Comparison of ENCODE assay signal across 8 mouse cellular contexts in the genomic region with DNA sequence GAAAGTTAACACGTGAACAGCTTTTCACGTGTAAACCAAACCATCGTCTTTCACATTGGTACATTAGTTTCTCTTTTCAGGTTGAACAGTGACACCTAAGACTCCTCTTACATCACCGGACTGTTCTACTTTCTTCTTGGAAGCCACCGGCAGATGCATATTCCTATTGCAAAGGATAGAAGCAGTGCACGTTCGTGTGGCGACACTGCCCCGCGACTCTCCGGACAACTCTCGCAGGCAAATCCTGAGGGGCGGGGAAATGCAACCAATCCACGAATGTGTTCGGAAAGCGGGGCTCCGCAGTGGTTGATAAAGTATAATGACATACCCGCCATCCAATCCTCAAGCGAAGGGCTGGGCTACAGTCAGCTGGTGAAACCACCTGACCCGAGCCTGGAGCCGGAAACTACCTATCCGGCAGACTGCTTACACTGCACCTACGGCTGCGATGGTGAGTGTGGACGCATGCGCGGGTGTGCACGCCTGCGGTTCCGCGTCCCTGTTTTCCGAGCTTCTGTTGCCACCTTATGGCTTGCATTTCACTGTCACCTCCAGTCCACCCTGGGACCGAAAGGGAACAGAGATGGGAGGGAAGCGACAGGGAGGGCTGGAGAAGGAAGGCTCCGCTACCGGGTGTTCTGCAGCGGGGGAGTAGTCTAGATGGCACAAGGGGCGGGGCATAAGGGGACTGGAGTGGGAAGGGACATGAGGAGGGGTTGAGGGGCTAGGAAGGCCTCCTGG. TPM values are rescaled to one million over a fixed set of nuclear protein-coding genes. Genes with fewer than 3 reads are reported as not detected.
DNase-seq lines count a peak whose midpoint lies in the region; ATAC-seq and TF ChIP-seq lines count a peak whose summit lies in the region.

A gene (plus strand): TSS at position 130 of the 741 bp plus-strand sequence.

- under 1% methylated on average over 38 of the region's 38 CpGs for WGBS in forebrain, embryonic 10.5 days
- WGBS in heart, embryonic 15.5 days = under 1% methylated on average over 38 of the region's 38 CpGs
- under 1% methylated on average over 38 of the region's 38 CpGs for WGBS in liver, embryonic 14.5 days (ENCODE audit: insufficient replicate concordance)
- WGBS in neural tube, embryonic 11.5 days = under 1% methylated on average over 38 of the region's 38 CpGs
- WGBS in stomach, postnatal 0 days = under 1% methylated on average over 38 of the region's 38 CpGs

- peak within 1 kb of the TSS; percentile 65 for H3K9ac ChIP-seq in heart, embryonic 15.5 days
- H3K9ac ChIP-seq in liver, embryonic 14.5 days (replicated peaks) = peak within 1 kb of the TSS; percentile 68
- H3K9ac ChIP-seq in neural tube, embryonic 11.5 days (ENCODE audit: low read length) = peak within 1 kb of the TSS; percentile 53
- peak within 1 kb of the TSS; percentile 70 for H3K9ac ChIP-seq in stomach, postnatal 0 days (ENCODE audit: low read length)

- H3K9me3 ChIP-seq in forebrain, embryonic 10.5 days = no peaks in the 10 kb centered on the region
- H3K9me3 ChIP-seq in heart, embryonic 15.5 days (replicated peaks) = no peaks in the 10 kb centered on the region
- H3K9me3 ChIP-seq in liver, embryonic 14.5 days (ENCODE audit: control insufficient read depth, low read length) = no peaks in the 10 kb centered on the region
- H3K9me3 ChIP-seq in neural tube, embryonic 11.5 days (ENCODE audit: control insufficient read depth, low read length) = no peaks in the 10 kb centered on the region
- H3K9me3 ChIP-seq in stomach, postnatal 0 days (ENCODE audit: control insufficient read depth, low read length) = no peaks in the 10 kb centered on the region

- H3K27ac ChIP-seq in forebrain, embryonic 10.5 days = peak within 1 kb of the TSS; percentile 85
- peak within 1 kb of the TSS; percentile 86 for H3K27ac ChIP-seq in heart, embryonic 15.5 days
- H3K27ac ChIP-seq in liver, embryonic 14.5 days = peak within 1 kb of the TSS; percentile 41
- H3K27ac ChIP-seq in neural tube, embryonic 11.5 days (ENCODE audit: low read depth, low read length) = peak within 1 kb of the TSS; percentile 28; the same call in 1 of the 2 replicates
- H3K27ac ChIP-seq in stomach, postnatal 0 days (replicated peaks) = peak within 1 kb of the TSS; percentile 78

- DNase-seq in CD8-positive naive resting alpha-beta T cell, adult 2 months (ENCODE audit: low read depth in 2 of 2, low spot score in 2 of 2) = peak; percentile 87 to 89
- DNase-seq in c-Kit-positive CD71-negative TER-119-negative erythroid progenitor cells, embryonic 14.5 days (ENCODE audit: low read depth) = peak; percentile 89
- peak; percentile 91 for DNase-seq in forebrain, embryonic 10.5 days (ENCODE audit: extremely low spot score, low spot score)
- DNase-seq in kidney, postnatal 25 days = peak; percentile 97 to 99
- peak; percentile 94 to 95 (median 95) for DNase-seq in liver, embryonic 14.5 days (ENCODE audit: low read depth in 3 of 3, low spot score in 3 of 3)
- peak; percentile 90 for DNase-seq in neural tube, embryonic 11.5 days (ENCODE audit: low spot score)
- peak; percentile 95 for DNase-seq in stomach, postnatal 0 days (ENCODE audit: low spot score)

- peak; percentile 43 for TF ChIP-seq CTCF in liver, embryonic 14.5 days (IDR thresholded peaks at IDR 0.05; ENCODE audit: low read depth)
- TF ChIP-seq CTCF in stomach, postnatal 0 days (IDR thresholded peaks at IDR 0.05; ENCODE audit: low read depth) = peak; percentile 33

- no peak for TF ChIP-seq EP300 in liver, embryonic 14.5 days (IDR thresholded peaks at IDR 0.05; ENCODE audit: low read depth)
- no peak for TF ChIP-seq EP300 in stomach, postnatal 0 days (optimal IDR thresholded peaks at IDR 0.05)

- ATAC-seq in heart, embryonic 15.5 days (replicated peaks; ENCODE audit: insufficient number of reproducible peaks, insufficient read depth, low FRiP score, low read depth) = peak; percentile 99
- peak; percentile 99 for ATAC-seq in liver, embryonic 14.5 days (ENCODE audit: insufficient read depth)
- peak; percentile 99 for ATAC-seq in neural tube, embryonic 11.5 days (ENCODE audit: insufficient read depth, low FRiP score, low TSS enrichment)
- peak; percentile 100 for ATAC-seq in stomach, postnatal 0 days (ENCODE audit: low FRiP score, low TSS enrichment)

- peak within 1 kb of the TSS; percentile 78 for H3K4me3 ChIP-seq in forebrain, embryonic 10.5 days
- H3K4me3 ChIP-seq in heart, embryonic 15.5 days = peak within 1 kb of the TSS; percentile 77
- peak within 1 kb of the TSS; percentile 71 to 76 for H3K4me3 ChIP-seq in liver, embryonic 14.5 days (ENCODE audit: insufficient read depth in 1 of 2, low read depth in 2 of 2, low read length in 2 of 2)
- peak within 1 kb of the TSS; percentile 60 for H3K4me3 ChIP-seq in neural tube, embryonic 11.5 days (ENCODE audit: low read depth, low read length)
- H3K4me3 ChIP-seq in stomach, postnatal 0 days (ENCODE audit: low read depth, low read length) = peak within 1 kb of the TSS; percentile 74

- H3K36me3 ChIP-seq in forebrain, embryonic 10.5 days (replicated peaks) = peaks cover 31% of the 10 kb centered on the region
- peaks cover 21% of the 10 kb centered on the region for H3K36me3 ChIP-seq in heart, embryonic 15.5 days
- peaks cover 6% of the 10 kb centered on the region for H3K36me3 ChIP-seq in liver, embryonic 14.5 days (replicated peaks; ENCODE audit: control insufficient read depth, insufficient read depth, low read depth)
- peaks cover 10% of the 10 kb centered on the region for H3K36me3 ChIP-seq in neural tube, embryonic 11.5 days (ENCODE audit: control insufficient read depth, insufficient read depth, low read length)
- H3K36me3 ChIP-seq in stomach, postnatal 0 days (ENCODE audit: control insufficient read depth, insufficient read depth, low read length) = peaks cover 10% of the 10 kb centered on the region; the same call in 1 of the 2 replicates

- H3K4me1 ChIP-seq in forebrain, embryonic 10.5 days = peaks cover 23% of the 10 kb centered on the region
- H3K4me1 ChIP-seq in heart, embryonic 15.5 days (replicated peaks) = peaks cover 36% of the 10 kb centered on the region
- H3K4me1 ChIP-seq in liver, embryonic 14.5 days (replicated peaks; ENCODE audit: control insufficient read depth in 2 of 2, insufficient read depth in 2 of 2, low read length in 1 of 2) = peaks cover 14 to 22% of the 10 kb centered on the region in 2 experiments
- peaks cover 7% of the 10 kb centered on the region for H3K4me1 ChIP-seq in neural tube, embryonic 11.5 days (ENCODE audit: control insufficient read depth, insufficient read depth, low read length)
- 0 out of 2 replicates have a peak, but pooled peaks cover 5% of the 10 kb centered on the region for H3K4me1 ChIP-seq in stomach, postnatal 0 days (replicated peaks; ENCODE audit: control insufficient read depth, insufficient read depth)

- no peaks in the 10 kb centered on the region for H3K27me3 ChIP-seq in forebrain, embryonic 10.5 days (ENCODE audit: poor library complexity, severe bottlenecking)
- H3K27me3 ChIP-seq in heart, embryonic 15.5 days = no peaks in the 10 kb centered on the region
- no peaks in the 10 kb centered on the region for H3K27me3 ChIP-seq in liver, embryonic 14.5 days (ENCODE audit: control insufficient read depth, insufficient read depth, low read length)
- H3K27me3 ChIP-seq in neural tube, embryonic 11.5 days (ENCODE audit: control insufficient read depth, insufficient read depth, low read length) = no peaks in the 10 kb centered on the region
- no peaks in the 10 kb centered on the region for H3K27me3 ChIP-seq in stomach, postnatal 0 days (ENCODE audit: control insufficient read depth, insufficient read depth, low read length)

- H3K4me2 ChIP-seq in heart, embryonic 15.5 days = peak within 1 kb of the TSS; percentile 86
- H3K4me2 ChIP-seq in liver, embryonic 14.5 days (ENCODE audit: low read depth) = peak within 1 kb of the TSS; percentile 82
- peak within 1 kb of the TSS; percentile 77 for H3K4me2 ChIP-seq in neural tube, embryonic 11.5 days (ENCODE audit: low read depth)
- peak within 1 kb of the TSS; percentile 84 for H3K4me2 ChIP-seq in stomach, postnatal 0 days (replicated peaks; ENCODE audit: low read depth)

RNA-seq across cellular contexts. Expression of the gene that starts here (rescaled TPM):
- polyA plus RNA-seq in forebrain, embryonic 10.5 days (2016; fragmentation: Nextera tagmentation; extraction: Ambion mirVana) = 38.9 and 41.5 TPM in 2 replicates
- 78.6 and 81.2 TPM in 2 replicates for polyA plus RNA-seq in heart, embryonic 15.5 days (2015; fragmentation: Nextera tagmentation; extraction: Ambion mirVana)
- polyA plus RNA-seq in liver, embryonic 14.5 days (2012; rRNA removed) = 26.2 and 36.3 TPM in 2 replicates
- polyA plus RNA-seq in liver, embryonic 14.5 days (2014; fragmentation: Nextera tagmentation; extraction: Ambion mirVana) = 35.5 and 35.6 TPM in 2 replicates
- 51.9 and 53.5 TPM in 2 replicates for polyA plus RNA-seq in neural tube, embryonic 11.5 days (2014; fragmentation: Nextera tagmentation; extraction: Ambion mirVana)
- polyA plus RNA-seq in stomach, postnatal 0 days (2015; fragmentation: Nextera tagmentation; extraction: Ambion mirVana) = 88.3 and 91.0 TPM in 2 replicates

Comparison
In these comparisons a context has a peak if more than half of its experiments do, and no peak if none do; other contexts are left out.
1. Peak in every context shown above with its lines: DNase-seq, ATAC-seq, H3K4me3 ChIP-seq and H3K27ac ChIP-seq.
2. H3K27ac ChIP-seq: peak in every context shown above with its lines; median percentile 86 in heart, embryonic 15.5 days; 85 in forebrain, embryonic 10.5 days; 78 in stomach, postnatal 0 days; 41 in liver, embryonic 14.5 days; 28 in neural tube, embryonic 11.5 days.